Mouse (Mus musculus) mouse trophoblast stem cell (cell line): Measurements from ENCODE around the gene Utrn.

Experiments used
- in situ Hi-C, 2 experiments: fragments of 300-500 bp; cut with MseI, MboI; formaldehyde crosslinking; loops; 2 replicates in 1 of 2; 3 replicates in 1 of 2; pipeline ENCODE4 v1.15.1; 2025

Utrn gene

DNA sequence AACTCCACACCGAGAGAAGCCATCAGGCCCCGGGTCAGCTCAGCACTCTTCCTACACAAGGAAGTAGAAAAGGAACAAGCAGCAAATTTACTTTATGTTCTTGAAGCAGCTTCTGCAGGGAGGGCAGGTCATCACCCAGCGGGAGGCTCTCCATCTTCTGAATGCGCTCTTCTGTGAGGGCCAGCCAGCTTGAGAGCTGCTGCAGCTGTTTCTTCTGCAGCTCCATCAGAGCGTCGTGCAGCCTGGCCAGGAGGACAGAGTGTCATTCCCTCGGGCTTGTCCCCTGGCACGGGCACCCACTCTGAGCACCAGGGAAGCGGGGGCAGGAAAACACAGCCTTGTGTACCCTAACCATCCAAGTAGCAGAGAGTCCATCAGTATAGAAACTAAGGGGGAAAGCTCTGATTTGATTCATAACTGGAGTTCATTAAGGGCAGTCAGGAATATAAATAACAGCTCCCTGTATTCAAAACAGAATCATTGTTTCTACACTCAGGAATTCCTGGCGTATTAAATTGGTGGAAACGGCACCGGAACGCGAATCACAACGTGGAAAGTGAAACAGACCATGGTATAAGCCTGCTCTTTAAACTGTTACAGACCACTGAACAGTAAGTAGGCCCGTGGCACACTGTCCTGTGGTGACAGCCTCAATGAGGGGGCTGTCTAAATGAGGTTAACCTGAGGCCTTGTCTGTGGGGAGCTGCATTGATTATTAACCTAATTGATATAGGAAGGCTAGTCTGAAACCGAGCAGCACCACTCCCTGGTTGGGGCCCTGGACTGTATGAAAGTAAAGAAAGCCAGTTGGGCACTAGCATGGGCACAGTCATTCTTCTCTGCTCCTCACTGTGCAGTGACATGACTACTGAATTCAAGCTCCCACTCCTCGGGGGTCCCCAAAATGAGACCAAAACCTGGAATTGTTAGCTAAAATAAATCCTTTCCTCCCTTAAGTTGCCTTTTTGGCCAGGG, 132.0 kb downstream of the Utrn start:
- in situ Hi-C loops: no loop called here

DNA sequence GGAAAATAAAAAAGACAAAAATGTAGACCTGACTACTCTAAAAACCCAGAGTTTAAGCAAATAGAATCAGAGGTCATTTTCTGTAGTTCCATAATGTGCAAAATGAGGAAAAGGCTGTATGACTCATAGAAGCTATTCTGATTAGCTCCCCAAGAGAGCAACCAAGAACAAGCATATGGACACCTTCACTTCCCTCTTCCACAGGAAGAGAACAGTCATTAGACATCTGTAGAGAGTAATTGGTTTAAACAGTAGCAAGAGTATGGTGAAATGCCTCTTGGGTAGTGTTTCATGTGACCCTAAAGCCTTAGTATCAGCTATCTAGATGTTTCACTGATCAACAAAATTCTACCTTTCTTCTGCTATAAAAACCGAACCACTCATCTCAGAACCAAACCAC, 133.5 kb downstream of the Utrn start:
- in situ Hi-C loops: no loop called here

DNA sequence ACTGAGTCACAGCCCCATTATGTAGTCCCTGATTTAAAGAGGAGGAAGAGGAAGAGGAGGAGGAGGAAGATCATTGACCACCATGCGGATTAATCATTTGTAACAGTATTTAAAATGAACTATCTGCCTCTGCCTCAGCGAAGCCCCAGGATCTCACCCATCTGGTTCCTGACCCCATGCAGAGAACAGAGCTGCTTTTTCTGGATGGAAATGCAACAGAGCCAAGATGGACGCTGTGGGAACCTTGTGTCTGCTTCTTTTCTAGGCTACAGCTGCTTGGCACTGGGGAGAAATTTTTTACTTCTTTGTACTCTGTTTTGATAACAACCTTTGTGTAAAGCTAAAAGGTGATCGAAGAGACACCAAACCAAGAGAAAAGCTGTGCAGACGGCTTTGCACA, 137.7 kb downstream of the Utrn start:
- in situ Hi-C loops: no loop called here

DNA sequence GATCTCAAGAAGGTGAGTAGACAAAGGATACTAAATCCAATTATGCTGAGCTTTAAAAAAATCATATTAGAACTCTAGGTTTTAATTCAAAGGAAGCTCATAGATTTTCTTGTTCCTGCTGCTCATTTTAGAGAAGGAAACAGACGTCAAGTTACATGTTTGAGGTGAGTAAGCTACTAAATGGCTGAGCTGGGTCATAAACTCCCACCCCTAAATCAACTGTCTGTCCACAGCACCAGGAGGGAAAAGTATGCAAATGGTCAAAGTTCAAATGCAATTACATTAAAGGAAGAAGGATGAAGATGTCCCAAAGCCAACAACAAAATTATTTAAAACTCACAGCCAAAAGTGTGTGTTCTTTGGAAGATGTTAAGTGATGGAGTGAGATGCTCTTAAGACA, 139.5 kb downstream of the Utrn start:
- in situ Hi-C loops: no loop called here

DNA sequence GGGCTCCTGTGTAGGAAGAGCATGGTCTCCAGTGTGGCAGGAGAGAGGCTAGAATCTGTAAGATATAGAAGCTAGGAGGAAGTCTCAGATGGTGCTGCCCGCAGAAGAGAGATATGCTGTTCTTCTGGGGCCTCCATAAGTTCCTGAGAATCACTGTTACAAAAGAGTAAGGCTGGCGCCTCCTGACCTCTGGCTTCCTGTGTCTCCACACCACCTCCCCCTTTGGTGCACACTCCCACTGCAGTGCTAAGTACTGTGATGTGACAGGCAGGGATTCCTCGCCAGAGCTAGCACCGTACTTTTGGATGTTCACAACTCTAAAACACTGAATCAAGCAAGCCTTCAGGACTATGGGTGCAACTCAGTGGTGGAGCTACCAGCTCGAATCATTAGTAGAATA, 140.1 kb downstream of the Utrn start:
- in situ Hi-C loops: no loop called here

DNA sequence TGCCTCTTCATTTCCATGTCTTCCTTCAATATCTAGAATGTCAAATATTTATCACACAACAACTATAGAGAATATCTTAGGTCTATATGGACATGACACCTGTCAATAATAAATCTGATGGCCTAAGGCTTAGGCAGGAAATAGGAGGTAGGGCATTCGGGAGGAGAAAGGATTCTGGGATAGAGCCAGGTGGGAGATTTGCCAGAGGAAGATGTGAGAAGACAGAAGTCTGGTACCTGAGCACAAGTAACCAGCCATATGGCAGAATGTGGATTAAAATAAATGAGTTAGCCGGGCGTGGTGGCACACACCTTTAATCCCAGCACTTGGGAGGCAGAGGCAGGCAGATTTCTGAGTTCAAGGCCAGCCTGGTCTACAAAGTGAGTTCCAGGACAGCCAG, 141.3 kb downstream of the Utrn start:
- in situ Hi-C loops: no loop called here

DNA sequence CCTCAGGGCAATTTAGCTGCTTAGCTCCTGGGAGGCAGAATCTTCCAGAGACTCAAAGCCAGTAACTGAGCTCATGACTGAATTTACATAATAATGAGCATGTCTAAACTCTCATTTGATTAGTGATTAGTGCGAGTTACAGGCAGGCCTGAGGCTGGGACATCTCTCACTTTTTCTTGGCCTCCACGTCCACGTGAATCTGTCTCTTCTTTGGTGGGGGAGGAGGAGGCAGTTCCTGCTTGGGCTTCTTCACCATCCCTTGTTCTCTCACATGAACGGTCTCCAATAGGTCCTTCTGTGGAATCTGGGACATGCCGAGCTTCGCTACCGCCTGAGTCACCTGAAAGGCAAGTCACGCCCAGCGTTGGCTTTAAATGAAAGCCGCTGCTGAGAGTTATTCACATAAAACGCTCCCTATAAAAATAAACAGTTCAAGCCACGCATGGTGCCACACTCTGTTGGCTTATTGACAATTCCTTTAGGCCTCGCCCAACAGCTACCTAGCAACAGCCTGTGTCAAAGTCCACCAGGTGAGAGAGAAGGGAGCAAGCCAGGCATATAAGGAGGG, 143.0 kb downstream of the Utrn start:
- in situ Hi-C loops: no loop called here

DNA sequence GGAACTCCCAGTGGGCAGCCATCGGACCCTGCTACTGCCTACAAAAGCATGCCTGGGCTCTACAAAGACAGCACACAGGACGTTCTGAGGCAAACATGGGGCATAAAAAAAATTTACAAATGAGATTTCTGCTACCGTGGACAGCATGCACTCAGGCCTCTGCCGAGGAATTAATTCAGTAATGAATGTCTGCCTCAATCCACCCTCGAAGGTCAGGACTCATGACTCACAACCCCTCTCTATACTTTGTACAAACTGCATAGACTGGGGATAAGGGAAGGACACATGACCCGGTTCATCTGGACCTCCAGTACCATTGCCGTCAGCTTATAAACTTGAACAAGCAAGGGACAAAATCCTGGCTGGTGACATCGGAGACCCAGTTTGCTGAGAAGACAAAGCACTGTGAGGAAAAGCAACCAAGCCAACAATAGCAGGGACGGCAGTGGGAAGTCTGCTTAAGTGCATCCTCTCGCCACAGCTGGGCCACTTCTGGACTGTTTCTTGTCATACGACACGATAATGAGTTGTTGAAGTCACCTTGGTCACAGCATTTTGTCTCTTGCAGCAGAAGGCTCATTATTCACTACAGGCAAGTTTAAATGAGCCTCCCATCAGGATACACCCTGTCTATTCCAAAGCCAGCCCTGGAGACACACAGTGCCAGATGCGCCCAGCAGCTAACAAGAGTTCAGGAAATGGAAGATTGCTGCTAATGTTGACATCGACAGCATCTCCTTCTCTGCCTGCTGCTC, 144.7 kb downstream of the Utrn start:
- in situ Hi-C loops: no loop called here

DNA sequence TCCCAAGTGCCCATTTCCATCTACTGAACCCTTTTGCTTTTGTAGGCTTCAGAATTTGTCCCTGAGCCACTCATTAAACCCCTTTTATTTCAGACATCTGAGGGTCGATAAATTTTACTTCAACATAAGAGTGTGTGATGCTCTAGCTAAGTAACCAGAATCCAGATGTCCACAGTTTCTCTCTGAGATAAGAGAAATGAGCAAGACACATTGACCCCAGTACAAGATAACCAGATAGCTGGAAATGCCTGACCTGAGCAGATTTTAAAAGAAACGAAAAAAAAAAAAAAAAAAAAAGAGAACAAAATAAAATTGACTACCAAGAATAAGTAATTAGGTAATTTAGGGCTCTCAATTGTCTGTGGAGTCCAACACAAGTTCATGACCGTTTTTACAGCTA, 145.9 kb downstream of the Utrn start:
- in situ Hi-C loops: no loop called here

DNA sequence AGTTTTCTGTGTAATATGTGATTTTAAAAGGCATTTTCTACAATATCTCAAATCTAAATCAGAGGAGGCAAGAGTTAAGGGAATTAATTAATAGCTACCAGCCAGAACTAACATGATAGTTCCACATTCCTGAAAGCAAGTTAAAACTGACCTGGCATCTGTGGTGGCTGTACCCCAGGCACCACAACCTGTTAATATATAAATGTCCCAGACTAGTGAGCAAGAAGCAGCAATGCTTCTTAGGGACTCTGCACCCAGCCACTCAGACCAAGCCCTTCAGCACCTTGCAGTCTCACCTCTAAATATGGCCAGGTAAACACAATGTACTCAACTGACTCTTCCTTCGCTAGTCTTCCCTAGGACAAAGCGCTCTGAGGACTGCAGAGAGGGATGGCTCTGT, 147.1 kb downstream of the Utrn start:
- in situ Hi-C loops: no loop called here

DNA sequence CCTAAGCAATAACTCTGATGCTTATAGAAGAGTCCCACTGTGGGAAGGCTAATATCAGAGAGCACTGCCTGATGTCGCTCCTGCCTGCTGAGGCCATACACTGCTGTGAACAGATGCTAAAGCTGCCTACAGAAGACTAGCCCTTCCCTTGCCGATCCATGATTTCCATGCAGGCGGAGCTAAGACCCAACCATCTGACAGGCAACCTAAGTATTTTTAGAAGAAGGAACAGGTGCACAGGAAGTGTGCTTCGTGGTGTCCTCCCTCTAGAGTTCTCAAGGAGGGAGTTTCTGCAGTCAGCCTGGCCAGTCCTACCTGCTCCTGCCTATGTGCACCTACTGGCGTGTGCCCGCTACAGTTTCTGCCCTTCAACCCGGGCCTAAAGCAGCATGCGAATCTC, 150.8 kb downstream of the Utrn start:
- in situ Hi-C loops: no loop called here

DNA sequence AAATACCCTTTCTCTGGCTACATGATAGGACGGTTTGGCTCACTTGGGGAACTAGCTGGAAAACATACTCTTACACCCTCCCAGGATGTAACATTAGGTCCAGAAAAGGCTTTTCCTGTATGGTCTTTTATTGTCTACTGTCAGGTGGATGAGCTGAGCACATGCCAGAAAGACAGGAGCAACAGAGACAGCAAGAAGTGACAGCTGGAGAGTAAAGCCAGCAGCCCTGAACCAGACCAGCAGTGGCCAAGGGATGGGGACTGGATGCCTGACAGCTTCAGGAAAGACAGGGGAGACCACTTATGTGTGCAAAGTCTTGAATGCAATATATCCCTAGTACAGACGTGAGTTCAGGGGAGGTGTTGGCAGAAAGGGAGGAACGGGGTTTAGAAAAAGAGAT, 151.8 kb downstream of the Utrn start:
- in situ Hi-C loops: no loop called here

DNA sequence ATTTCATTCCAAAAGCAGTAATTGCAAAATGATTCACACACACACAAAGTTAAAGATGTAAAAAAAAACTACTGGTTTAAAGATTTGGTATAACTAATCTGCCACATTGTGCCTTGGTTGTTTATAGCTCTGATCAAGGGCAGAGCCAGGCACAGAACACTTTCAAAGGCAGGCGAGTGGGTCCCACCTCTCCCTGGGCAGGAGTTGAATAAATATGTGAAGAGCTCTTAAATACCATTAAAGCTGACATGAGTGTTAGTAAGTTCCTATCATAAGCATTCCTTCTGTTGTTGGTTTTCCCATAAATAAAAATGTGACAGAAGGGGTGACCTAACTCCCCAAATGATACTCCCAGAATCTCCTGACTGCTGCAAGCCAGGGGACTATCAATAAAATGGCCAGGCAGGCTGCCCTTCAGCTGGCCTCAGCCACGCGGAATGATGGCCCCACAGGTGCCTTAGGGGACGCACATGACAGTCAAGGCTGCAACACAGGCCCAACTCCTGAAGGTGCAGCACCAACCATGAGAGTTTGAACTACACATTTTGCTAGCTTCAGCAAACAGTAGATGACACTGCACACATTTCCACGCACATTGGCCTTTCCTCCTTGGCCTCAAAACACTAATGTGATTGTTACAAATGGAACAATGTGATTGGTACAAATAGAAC, 152.4 kb downstream of the Utrn start:
- in situ Hi-C loops: no loop called here

DNA sequence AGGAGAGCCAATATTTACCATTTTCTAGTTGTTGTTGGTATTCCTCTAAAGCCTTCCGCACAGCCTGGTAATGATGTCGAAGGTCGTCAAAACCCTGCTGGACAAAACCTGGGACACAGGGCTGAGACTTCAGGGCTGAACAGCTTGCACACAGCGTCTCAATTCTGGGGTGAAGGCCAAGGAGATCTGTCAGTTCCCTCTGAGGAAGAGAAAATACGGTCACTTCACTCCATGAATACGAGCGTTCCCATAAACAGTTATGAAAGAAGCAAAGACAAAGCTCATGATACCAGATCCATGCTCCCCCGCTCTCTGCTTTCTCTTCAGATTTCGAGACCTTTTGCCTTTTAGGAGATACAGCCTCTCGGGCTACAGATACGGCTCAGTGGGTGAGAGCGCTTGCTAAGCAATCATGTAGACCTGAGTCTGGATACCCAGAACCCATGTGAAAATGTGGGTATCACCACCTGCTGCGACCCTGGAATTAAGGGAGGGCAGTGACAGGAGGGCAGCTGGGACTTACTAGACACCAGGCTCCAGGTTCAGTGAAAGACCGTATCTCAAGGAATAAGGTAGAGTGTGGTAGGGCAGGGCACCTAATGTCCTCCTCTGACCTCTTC, 155.8 kb downstream of the Utrn start:
- in situ Hi-C loops: no loop called here

DNA sequence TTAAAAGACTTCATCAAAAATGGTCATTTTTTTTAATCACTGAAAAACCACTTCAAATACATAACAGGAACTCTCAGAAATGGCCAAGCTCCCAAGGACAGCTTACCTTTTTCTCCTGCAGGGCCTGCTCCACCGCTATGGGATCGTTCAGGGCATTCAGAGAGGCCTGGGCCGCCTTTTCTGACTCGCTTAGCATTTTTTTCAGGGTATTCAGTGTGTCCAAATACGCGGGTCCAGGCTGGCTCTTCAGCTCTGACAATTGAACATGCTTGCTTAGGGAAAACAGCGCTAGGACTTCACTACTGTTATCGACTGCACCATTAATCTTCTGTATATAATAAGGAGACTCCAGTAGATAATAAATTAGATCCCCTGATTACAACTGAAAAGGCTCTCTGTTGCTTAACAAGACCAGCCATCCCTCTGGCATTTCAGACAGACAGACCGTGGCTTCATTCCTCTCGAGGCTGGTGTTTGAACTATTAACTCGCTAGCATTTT, 157.8 kb downstream of the Utrn start:
- in situ Hi-C loops: no loop called here

DNA sequence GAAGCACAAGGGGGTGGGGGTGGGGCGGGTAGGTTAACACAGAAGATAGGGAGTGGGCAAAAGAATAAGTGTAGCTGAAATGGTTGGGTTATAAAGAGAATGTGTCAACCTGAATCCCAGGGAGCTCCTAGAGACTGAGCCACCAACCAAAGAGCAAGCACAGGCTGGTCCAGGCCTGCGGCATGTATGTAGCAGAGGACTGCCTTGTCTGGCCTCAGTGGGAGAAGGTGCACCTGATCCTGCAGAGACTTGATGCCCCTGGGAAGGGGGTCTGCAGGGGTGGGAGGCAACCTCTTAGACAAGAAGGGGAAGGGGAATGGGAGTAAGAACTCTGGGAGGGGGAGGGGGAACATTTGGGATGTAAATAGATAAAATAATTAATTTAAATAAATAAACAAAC, 162.6 kb downstream of the Utrn start:
- in situ Hi-C loops: no loop called here

DNA sequence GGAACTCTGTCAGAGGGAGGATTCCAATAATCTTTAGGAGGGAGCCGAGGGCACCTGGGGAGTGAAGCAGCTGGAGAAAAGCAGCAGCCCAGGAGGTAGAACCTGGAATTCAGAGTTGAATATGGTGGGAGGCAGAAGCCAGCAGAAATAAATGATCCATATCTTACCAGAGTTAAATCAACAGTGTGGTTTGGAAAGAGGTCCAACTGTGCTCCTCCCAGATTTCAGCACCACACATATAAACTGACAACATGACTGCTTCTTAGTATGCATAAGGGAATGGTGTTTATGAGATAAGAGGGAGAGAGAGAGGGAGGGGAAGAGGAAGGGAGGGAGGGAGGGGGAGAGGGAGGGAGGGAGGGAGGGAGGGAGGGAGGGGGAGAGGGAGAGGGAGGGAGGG, 163.2 kb downstream of the Utrn start:
- in situ Hi-C loops: no loop called here

DNA sequence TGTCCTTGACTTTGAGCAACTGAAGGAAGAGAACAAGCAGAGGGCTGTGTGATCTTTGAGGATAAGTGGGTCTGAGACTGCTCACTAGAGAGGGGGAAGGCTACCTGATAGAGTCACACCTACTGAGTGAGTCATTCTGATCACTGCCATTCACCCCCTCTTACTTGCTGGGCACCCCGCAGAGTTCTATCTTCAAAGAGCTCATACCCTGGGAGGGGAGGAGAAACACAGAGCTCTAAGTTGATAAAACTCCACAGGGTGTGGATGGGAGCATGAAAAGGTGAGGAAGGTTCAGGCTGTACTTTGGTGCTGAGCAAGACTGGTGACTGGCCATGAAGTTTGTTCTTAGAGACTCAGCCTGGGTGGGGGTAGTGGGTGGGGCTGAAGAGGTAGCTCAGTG, 164.9 kb downstream of the Utrn start:
- in situ Hi-C loops: no loop called here

DNA sequence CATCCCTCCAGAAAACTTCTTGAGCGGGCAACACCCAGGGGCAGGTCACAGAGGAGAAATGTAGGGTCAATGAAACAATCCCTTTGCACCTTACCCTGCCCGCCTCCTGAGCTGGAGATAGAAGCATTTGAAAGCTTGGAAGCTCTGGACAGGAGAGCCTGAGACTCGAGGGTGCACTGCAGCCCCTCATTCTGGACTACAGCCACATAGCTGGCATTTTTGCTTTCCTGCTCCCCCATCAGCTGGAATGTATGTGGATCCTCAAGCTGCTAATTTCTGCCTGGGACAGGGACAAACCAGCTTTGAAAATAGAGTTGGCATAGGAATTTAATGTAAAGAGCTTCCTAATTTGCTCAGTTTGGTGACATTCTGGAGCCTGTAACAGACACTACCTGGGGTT, 165.6 kb downstream of the Utrn start:
- in situ Hi-C loops: no loop called here

DNA sequence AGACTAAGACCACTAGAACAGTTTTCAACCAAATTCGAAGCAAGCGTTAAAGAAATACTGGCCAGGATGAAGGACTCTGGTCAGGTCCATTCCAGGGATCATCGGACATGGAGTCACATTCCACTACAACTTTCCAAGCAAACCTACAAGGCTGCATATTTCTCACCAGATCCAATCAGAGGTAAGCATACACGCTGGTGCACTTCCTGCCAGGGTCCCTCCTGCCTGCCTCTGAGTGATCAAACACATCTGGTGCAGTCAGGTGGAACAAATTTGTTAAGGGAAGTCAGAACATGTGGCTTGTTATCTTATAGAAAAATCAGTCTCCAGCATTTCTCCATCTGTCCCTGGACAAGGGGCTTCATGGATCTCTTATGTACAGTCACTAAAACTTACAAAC, 167.0 kb downstream of the Utrn start:
- in situ Hi-C loops: no loop called here

DNA sequence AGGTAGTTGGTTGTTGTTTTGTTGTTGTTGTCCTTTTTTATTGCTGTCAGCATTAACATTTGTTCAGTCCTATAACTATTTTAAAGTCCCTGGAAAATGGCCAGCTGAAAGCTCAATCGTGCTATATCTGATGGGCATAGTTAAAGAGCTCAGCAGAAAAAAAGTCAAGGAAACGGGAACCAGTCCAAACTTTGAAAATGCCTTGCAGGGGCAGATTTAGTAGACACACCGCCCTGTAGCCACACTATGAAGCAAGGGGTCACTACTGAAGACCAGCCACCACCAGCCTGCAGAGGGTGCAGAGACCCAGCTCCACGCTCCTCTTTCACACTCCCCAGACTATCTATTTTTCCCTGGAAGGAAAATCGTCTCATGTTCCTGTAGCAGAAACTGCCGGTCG, 167.5 kb downstream of the Utrn start:
- in situ Hi-C loops: no loop called here

DNA sequence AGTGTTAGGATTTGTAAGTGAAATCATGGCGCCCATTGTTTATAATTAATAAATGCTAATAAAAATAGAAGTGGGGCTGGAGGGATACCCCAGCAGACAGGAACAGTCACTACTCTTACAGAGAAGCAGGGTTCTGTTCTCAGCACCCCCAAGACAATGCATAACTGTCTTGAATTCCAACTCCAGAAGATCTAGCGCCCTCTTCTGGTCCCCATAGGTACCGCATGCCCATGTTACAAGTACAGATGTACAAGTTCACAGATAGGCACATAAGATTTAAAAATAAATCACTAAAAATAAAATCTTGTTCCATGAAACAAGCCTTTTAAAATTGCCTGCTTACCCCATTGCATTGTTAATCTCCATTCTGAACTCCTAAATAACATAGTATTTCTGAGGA, 168.6 kb downstream of the Utrn start:
- in situ Hi-C loops: no loop called here
